Mouse (Mus musculus): ENCODE results near the gene Rin2. TPM values are rescaled to one million over a fixed set of nuclear protein-coding genes. Genes with fewer than 3 reads are reported as not detected.

The Rin2 gene
- 10 to 100 TPM in 1 of 2 experiments, 1 to 10 TPM in 1; 9.4 to 14.2 TPM for total RNA-seq (2021)
- long read RNA-seq, experiment 1, partial matches to known transcripts, result 1 of 15 reads
- long read RNA-seq, experiment 1, other reads (novel, unspliced or antisense), result 14 of 15 reads
- long read RNA-seq, experiment 2, partial matches to known transcripts, result 11 of 33 reads
- long read RNA-seq, experiment 2, other reads (novel, unspliced or antisense), result 22 of 33 reads

DNA sequence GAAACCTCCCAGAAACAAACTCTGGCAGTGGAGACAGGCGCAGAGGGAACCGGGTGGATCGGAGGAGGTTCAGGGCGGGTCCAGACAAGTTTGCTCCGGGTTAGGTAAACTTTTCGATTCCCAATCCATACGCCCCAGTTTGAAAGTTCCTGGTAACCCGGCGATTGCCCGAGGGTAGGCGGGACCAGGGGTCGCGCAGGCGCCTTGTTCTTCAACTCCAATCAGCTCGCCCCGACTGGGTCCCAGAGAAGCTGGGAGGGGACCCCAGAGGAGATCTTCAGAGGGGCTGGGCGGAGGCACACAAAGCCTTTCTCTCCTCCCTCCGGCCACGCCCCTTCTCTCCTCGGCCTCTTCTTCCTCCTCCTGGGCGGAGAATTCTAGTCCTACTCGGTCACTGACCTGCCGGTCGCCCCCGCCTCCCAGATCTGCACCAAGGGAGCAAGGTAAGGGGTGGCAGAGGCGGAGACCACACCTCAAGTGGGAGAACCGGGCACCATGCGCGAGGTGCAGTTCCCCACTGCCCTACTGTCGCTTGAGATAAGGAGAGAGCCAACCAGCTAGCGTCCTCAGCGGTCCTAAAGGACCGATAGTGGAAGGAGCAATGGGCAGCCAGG lies at the start of gene Rin2:
Rin2 (plus strand) TSS at position 74 of the 614 bp plus-strand sequence.
- peak; percentile 59 for DNase-seq

DNA sequence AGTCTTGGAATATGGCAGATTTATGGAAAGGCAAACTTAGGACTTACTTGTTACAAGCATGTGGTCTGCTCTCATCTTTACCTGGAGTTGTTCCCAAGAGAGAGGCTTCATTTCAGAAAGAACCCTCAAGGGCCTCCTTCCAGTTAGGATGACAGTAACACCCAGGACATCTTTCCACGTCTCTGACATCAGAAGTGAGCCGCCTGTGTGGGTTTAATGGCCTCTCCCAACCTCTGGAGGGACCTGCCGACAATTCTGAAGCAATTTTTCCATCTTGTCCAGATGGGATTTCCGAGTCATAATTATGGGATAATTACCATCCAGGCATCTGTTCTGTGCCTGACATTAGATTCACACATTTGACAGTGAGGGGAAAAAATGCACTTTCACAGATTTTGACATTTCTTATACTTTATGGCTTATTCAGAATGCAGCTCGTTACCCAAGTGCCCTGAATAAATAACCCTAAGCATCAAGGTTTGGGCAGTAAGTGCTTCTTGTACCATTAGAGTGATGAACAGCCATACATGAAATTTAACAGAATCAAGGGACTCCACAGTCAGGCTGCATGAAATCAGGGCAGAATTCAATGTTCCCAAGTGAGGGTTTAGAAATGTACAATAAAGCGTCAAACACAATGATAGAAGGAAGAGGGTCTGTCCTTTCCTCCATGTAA lies 43.8 kb upstream of the Rin2 start:
- DNase-seq, result no peak

DNA sequence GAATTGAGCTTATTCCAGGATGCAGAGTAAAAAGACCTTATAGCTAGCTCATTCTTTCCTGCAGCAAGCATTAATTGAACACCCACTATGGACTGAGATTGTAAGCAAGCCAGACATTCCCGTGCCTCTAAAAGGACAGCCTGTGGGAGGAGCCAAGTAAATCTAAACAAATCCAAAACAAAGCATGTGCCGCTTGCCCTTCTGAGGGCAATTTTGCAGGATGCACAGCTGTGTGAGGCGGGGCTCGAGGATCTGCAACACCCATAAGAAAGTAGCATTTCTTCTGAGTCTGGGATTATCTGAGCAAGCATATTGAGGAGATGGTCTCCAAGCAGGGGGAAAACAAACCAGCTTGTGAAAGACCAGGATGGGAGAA lies 43.2 kb upstream of the Rin2 start:
- no peak for DNase-seq

DNA sequence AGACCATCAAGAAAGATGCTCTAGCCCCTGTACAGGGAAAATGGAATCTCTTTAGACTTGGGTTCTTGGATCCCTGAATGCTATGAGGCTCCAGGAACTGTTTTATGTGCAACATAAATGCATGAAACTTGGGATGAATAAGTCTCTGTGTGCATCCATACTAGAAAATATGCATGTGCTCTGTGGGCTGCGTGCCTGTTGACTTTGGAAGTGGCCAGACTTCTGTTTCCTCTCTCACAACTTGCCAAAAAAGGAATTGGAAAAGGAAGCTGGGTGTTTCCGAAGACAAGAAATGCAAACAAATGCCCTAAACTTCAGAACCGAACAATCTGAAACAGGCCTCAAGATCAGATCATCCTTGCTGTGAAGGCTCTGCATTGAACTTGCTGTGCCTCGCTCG lies 41.2 kb upstream of the Rin2 start:
- DNase-seq, result no peak

DNA sequence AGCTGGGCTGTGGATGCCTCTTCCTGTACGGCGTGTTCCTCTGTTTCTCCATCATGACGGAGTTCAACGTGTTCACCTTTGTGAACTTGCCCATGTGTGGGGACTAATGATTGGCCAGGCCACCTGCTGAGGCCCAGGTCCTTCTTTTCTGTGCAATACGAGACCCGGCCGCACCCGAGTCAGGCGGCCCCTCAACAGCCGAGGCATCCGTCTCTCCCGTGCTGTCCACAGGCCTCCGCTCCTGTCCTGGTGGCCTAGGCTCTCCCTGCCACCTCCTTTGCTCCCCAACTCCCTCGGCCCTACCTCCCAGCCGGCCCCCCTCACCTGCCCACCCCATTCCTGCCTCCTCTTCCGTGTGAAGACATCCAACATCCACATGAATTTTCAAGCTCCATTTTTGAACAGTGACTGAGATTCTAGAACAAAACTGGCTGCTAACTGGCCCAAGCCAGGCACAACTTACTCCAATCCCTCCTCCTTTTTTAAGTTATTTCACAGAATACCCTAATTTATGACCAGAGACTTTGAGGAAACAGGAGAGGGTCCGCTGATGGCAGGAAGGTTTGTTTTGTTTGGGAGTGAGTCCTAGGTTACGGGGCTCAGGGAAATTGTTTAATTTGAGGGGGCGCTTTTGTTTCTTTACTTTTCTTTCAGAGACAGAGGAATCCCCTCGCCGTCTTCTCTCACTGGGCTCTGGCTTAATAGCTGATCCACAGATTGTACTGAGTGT lies 34.6 kb upstream of the Rin2 start:
- DNase-seq, result no peak

DNA sequence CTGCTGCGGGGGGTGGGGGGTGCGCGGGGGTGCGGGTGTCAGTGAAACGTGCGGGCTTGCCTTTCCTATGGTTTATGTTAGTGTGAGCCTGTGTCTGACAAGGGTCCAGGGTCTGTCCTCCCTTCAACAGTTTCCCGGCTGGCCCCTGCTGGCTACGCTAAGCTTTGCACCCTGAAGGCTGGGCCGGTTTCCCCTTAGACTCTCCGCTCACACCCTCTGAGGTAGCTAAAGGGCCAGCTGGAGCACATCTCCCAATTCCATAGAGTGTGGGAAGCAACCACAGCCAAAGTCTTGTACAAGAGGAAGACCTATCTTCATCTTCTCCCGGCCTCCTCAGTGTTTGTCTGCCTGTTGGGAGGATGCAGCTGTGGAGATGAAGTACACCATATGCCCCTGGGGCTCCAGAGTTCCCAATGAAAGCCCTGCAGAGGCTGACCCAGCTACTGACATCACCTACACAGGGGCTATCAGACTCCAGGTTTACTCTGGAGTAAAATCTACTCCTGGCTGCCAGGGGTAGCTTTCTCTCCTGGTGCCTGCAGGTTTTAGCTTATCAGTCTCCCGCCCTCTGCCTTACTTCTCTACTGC lies 19.5 kb upstream of the Rin2 start:
- no peak for DNase-seq

DNA sequence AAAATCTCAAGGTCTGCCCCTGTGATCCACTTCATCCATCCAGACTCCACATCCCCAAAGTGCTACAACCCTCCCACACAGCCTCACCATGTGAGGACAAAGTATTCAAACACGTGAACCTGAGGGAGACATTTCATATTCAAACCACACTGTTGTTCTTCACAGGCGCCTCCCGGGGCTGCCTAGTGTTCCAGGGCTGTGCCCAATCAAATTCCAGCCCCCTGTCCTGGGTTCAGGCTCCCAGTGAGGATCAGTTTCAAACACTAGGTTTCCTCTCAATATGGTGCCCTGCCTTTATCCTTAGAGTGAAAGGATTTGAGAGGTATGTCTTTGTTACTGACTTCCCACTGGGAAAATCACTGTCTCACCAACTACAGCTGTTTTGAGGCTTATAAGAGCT lies 18.9 kb upstream of the Rin2 start:
- no peak for DNase-seq

DNA sequence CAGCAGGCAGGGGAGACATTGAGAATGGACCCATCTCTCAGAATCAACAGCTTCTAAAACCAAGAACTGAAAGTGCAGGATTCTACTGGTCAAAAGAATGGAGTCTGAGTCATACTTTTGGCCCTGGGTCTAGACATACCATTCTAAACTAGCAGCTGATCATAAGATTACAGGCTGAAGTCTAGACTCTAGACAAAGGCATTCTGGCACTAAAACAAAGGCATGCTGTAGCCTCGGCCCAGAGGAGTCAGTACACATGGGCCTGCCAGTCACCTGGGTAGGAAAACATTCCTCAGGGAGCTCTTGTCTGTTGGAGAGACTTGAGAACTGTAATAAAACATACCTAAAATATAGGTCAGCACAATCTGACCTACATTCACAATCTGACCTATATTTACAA lies 18.3 kb upstream of the Rin2 start:
- no peak for DNase-seq

DNA sequence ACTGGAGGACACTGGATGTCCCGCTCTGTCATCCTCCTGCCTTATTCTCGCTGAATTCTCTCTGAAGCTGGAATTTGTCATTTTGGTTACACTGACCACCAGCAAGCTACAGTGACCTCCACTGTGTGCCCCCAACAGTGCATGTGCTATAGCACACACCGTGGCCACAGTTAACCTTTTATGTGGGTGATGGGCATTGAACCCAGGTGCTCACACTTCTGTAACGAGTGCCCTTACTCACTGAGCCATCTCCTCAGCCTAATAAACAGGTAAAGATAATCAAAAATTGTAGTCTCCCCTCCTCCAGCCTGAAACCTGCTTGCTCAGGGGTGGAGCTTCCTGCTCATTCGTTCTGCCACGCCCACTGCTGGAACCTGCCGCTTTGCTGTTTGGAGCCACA lies 13.8 kb upstream of the Rin2 start:
- no peak for DNase-seq

DNA sequence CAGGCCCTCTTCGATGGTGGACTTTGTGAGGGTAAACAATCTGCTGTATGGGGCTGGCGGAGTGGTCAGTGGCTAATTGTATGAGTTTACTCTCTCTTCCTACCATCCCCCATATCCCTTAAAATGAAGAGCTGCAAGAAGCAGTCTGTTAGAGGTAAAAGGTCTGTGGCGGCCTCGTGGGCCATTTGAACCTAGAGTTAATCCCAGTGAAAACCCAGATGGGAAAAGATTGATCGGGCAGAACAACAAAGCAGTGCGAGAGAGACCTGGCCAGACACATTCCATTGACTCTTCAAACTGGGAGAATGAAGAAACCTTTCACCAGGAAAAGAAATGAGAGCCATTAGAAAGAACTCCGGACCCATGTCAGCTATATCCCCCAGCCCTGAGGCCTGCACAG lies 11.1 kb upstream of the Rin2 start:
- no peak for DNase-seq

DNA sequence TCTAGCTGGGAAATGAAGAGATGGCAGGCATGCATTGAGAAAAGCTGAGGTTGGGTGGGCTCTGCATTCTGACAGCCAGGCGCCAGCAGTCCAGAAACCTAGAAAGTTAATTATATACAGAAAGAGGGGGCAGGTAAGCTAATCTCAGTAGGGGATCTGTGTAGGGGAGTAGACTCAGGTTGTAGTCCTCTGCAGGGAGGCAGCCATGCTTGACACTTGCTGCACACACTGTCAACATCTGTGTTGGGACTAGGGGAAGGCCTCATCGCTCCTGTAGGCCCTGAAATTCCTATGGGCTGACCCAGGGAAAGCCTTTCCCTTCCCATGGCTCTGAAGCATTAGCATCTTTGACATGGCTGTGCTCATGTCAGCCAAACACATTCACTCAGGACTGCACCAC lies 10.7 kb upstream of the Rin2 start:
- DNase-seq, result no peak

DNA sequence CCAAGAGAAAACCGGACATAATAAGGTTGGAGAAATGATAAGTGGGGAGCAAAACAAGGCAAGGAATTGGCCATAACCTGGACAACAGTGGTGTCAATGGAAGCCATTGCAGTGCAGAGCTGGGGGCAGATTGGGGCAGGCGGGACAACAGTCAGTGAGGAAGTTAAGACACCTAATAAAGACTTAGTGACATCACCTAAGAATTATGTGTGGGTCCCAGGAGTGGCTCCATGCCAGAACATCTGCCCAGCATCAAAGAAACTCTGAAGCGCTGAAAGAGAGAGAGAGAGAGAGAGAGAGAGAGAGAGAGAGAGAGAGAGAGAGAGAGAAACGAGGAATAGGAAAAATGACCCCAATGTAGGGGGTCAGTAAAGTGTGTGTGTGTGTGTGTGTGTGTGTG lies 6.9 kb upstream of the Rin2 start:
- no peak for DNase-seq

DNA sequence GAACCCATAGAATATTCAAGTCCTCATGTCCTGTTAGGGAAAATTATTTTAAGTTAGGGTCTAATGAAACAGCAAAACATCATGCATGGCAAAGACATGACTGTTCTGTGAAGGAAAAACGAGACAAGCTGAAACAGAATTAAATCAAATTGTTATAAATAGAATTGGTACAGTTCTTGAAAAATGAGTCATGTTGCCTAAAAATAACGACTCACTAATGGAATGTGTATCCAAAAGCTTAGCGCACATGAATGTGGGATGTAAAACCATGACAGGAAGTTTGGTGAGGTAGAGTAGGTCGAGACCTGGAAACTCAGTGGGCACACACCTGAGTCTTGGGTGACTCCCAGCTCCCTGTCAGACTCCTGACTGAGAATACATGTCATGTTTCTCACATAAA lies 4.9 kb upstream of the Rin2 start:
- DNase-seq, result no peak

DNA sequence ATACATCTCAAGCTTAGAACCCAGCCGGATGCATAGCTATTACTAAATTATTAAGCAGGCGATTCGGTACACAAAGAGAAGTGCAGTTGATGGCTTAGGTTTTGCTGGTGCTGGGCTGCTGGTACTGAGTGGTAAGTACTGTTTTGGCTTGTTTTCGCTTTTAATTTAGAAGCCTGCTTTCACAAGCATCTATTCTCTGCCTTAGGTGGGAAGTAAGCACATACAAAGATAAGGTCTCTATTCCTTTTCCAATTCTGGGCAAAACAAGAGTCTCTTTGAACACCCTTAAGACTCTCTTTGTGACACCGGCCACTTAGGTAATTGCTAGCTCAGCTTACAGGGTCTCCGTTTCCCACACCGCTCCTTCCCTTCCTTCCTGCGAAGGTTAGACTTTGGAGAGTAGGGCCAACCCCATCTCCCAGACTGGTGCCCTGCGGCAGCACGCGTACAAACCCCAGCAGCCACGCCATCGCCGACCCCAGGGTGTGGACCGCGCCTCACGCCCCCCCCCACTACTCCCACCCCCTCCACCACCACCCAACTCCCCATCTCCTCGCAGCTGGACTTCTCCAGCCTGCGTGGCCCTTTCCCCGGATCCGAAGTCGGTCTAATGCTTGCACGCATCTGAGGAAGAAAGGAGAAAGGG lies 396 bp upstream of the Rin2 start:
- no peak for DNase-seq

DNA sequence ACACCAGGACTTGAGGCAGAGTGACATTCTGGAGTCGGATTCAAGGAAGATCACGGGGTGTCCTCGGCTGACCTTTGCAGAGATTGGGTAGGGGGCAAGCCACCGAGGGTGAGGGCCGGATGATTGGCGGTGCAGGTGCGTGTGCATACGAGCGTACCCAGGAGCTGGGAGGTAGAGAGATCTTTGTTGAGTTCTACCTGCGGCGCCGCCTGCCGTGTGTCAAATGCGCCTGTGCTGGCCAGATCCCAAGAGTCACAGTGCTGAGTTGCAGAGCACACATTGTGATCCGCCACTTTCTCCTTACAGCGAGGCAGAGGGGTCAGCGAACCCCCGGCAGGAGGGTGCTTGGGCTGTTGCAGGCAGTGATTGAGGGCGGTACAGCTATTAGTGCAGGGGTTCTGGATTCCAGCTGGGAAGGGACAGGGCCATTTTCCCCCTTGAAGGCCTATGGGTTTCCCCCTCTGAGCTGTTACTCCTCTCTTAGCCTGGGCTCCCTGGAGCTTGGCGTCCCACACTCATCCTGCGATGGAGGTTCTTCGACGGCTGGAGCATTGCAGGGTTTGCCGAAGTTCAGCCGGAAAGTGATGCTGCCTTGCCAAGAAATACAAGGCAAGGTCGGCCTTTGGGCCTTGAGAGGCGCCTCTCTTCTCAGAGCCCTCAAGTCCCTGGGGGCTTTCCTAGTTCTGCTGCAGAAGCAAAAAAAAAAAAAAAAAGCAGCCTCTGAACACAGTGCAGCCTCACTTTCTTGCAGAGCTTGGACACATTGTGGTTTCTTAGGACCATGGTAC lies 935 bp downstream of the Rin2 start:
- DNase-seq, result no peak

DNA sequence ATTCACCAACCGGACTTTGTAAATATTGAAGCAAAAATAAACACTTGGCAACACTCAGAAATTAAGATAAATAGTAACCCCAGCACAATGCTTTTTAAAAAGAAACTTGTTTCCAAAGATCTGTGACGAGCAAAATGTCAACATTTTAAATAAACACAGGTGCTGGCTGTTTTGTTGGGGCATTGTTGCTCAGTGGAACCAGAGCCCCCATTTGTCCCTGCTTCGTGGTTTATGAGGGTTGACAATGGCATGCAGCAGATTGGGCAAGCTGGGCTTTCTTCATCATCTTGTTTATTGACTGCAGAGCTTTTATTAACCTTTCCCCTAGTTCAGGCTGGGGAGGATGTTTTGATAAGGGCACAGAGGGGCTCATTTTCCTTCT lies 1.5 kb downstream of the Rin2 start:
- no peak for DNase-seq

DNA sequence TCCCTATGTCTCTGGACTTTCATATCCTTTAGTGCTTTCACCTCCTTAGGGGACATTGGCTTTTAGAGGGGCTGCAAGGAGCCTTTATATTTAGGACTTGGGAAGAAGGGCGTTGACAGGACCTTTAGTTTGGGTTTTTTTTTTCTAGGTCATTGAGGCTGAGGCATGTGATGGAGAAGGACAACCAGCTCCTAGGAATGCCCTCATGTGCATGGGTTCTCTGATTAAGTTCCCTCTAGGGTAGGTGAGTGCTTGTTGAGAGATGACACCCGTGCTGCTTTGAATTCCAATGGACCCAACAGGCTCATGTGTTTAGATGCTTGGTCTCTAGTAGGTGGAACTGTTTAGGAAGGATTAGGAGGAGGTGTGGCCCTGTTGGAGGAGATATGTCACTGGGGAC lies 1.9 kb downstream of the Rin2 start:
- no peak for DNase-seq

DNA sequence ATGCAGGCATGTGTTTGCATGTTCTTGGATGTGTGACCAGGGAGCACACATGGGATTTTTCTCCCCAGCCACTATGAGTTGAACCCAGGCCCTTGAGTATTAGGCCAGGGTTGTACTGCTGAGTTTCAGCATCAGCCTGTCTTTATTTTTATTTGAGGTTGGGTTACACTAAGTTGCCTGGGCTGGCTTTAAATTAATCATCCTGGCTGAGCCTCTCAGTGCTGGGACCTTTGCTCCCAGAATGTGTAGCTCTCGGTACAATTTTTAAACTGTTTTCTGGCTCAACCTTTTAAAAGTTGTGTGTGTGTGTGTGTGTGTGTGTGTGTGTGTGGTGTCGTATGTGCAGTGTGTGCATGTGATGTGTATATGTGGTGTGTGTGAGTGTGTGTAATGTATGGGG lies 5.1 kb downstream of the Rin2 start:
- DNase-seq, result no peak

DNA sequence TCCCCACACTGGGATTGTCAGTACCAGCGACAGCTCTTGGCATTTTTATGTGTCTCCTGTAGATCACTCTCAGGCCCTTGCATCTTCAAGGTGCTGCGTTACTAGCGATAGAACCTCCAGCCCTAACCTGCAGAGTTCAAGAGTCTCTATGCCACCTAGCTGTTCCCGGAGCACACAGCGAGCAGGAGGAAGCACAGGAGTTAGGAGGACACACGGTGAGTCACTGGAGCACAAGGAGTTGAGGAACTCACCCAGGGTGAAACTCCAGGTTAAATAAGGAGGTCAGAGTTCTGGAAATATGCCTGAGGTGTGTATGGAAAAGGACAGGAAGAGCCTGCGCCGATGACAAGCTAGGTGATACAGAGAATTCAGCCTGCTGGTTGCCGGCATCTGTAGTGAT lies 5.7 kb downstream of the Rin2 start:
- DNase-seq, result no peak

DNA sequence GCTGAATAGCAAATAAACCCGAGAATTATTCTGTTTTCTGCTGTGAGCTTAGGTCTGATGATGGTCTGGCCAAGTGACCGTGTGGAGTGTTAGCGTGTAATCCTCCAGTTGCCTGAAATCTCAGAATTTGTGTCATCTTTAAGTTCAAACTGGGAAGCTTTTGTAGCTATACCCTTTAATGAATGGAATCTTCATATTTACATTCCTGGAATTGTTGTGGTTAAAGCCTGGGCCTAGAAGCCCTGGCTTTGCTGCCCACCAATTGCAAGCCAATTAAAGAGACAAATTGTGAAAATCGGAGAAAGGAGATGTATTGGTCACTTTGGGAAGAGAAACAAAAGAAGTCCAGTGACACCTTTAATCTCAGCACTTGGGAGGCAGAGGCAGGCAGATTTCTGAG lies 6.6 kb downstream of the Rin2 start:
- no peak for DNase-seq

DNA sequence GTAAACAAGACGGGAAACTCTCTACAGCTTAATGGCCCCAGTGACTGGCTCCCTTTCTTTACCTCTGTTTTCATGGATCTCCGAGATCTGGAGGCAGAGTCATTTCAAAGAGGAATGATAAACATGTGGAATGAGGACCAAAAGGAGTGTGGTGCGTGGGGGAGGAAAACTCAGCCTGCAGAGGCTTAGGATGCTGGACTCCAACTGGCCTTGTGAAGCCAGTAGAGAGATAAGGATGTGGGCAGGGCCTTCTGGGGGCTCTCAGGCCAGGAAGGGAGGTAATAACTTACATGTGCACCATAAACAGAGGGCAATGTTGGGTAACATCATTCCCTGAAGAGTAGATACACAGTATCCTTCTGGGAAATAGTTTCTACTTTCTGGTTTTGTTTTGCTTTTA lies 7.9 kb downstream of the Rin2 start:
- DNase-seq, result no peak

DNA sequence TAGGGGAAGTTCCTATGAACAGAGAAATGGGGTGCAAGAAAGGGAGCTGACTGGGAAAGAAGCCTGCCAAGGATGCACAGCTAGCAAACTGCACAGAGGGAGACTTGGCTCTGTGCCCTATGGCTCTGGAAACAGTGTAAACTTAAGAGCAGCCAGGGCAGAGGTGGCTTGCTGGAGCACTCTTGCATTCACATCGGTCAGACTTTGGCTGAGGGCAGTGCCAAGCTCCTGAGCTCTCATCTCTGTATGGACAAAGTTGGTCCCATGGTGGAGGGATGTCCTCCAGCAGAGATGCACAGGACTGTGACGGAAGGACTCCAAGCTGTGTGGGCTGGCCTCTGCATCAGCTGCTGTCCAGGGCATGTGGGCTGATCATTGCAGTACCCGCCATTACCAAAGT lies 8.5 kb downstream of the Rin2 start:
- DNase-seq, result no peak

Data from gastrocnemius, postnatal 25 days (tissue).